Mouse (Mus musculus) gastrocnemius, postnatal 4 days (tissue): ENCODE measurements around the gene Zfp618. TPM values are rescaled to one million over a fixed set of nuclear protein-coding genes. Genes with fewer than 3 reads are reported as not detected.
A peak's percentile ranks its signal among the peaks of the same experiment; 100 is the strongest.

ENCODE experiments used
- DNase-seq, 2 experiments: peaks; one replicate each; pipeline ENCODE4 v3.0.0; 2021 to 2022; ENCODE audit warnings: low spot score in 2 of 2, mixed read lengths in 2 of 2
- total RNA-seq, 2 experiments: library from RNA; stranded (reverse); gene quantifications; 2 replicates each; pipeline ENCODE4 v1.2.3; 2021

Gene Zfp618
- total RNA-seq, 2 experiments from 2014 or later, result 6.1 to 6.2 TPM

DNA sequence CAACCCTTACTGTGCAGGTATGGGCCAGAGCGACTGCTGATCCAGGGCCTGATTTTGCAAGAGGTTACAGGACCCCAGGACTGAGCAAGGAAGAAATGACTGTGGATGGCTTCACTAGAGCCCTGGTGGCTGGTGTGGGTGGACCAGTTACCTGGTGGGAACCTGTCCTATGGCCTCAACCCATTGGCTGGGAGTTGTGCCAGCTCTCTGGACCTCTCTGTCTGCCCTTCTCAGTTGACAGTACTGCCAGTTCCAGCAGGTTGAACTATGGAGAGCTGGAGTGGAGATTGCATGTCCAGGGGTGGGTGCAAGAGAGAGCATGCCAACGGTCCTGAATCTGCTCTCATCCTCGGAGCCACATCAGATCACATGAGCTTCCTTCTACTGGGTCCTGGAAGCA, 60.9 kb downstream of the Zfp618 start:
- DNase-seq, result peak in 1 of 2 experiments; percentile 10

DNA sequence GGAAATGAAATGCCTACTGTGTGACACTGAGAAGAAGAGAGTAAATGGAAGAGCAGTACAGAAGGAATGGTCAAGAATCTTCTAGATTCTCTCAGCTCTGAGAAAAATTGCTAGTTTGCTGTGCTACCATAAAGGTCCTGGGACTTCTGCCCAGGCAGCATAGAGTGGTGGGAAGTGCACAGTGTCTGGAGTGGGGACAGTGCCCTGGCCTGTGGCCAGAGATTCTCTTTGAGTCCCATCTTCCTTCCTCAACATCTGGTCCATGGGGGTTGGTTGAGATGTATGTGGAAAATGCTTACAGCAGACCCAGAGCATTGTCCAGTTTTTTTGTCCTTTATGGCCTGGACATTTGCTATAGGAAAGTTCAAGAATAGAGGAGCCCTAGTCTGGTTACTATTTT, 62.1 kb downstream of the Zfp618 start:
- DNase-seq, result peak in 1 of 2 experiments; percentile 12

DNA sequence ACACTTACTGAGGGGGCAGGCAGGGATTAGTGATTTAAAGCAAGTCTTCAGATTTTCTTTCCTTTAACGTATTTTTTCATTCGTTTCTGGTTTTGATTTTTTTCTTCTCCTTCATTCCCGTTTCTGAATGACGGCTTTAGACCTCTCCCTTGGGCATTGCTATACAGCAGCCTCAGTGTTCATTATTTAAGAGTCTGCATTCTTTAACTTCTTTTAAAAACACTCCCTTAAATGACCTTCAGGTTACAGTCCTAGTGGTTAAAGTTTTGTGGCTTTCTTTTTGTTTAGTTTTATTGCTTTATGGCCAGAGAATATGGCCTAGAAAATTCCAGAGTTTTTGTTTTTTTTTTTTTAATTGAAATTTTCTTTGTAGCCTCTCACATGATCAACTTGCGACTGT, 64.8 kb downstream of the Zfp618 start:
- DNase-seq, result no peak

GRCm38 (mm10) chr4:63031240-63031639, 65.9 kb downstream of the Zfp618 start:
- DNase-seq, result no peak

DNA sequence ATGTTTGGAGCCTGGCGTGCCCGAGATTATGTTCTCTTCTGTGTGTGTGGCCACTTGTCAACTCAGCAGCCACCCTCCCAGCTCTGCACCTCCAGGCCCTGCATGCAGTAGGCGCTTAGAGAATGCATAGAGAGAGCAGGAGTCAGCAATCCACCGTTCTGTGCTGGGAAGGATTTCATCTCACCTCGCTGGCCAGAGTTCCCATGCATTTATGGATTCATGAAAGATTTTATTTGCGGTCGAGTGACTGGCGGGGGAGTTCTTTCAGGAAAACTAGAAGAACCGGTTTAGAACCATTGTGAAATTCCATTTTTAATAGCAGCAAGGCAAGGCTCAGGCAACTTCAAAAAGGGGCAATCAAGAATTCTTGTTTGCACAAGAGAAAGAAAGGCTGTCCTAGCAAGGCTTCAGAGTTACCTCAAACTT, 67.2 kb downstream of the Zfp618 start:
- peak in 1 of 2 experiments; percentile 5 for DNase-seq

- peak in 1 of 2 experiments; percentile 6 for DNase-seq
Measured at GRCm38 (mm10) chr4:63033724-63034123, 68.4 kb downstream of the Zfp618 start.

DNA sequence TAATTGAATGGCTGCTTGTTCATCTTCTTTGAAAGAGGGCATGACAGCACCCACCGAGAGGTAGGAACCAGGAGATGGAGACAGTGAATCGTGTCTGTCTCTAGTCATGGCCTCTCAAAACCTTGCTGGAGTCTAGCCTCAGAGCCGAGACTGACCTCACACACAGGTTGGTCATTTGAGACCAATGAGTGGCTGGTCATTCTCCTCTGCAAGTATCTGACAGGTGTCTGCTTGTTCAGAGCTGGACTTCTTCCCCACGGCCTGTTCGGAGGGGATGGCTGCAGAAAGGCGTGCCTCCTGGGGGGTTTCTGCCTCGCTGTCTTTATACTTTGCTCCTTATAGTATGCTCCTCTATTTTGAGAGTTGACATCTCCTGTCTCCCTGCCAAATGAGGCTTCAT, 70.6 kb downstream of the Zfp618 start:
- peak in 1 of 2 experiments; percentile 4 for DNase-seq

GRCm38 (mm10) chr4:63036790-63037189, 71.4 kb downstream of the Zfp618 start:
- DNase-seq, result no peak

DNA sequence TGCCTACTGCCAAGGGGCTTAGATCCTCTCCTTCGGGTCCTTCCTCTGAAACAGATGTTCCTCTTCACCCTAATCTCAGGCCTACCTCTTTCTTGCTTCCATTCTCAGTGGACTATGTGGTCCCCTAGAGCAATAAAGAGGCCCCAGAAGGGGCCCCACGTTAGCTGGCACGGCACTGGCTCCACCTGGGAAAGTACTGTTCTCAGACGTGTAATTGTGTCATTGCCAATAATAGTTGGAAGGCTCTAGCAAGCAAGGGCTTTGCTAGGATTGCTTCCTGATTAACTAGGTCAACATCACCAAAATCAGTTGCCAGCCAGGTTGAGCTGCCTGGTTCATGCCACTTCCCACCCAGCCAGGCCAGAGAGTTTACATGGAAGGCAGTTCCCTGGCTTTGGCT, 72.2 kb downstream of the Zfp618 start:
- DNase-seq, result peak in 1 of 2 experiments; percentile 8

DNA sequence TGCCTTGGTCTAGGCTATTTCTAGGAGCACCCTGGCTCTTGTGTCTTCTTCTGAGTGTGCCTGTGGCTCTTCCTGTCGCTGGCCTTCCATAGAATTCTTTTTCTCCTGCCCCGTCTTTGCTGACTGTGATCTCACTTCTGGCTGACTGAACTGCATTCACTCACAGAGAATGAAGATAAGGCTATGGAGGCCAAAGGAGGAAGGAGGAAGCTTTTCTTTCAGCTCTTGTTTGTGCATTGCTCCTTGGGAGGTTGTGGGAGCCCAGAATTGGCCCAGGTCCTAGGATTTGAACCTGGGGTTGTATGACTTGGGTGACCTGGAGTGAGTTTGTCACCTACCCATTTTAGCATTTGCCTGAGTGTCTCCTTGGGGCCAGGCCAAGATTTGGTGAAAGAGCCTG, 72.9 kb downstream of the Zfp618 start:
- no peak for DNase-seq

DNA sequence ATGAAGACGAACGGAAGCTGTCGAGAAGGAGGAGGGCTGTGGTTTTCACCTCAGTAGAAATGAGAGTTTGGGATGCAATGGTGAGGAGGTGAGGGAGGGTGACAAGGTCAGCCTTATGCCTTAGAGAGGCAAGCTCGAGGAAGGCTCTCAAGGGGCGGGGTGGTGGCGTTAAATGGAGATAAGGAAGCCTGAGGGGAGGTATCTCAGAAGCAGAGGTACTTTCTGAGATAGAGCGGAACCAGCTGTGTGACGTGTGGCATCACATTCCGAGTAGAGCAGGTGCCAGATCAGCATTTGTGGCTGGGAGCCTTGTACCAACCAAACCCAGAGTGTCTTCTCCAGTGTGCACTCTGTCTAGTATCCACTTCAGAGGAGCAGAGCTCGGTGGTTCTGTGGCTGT, 73.6 kb downstream of the Zfp618 start:
- DNase-seq, result peak in 1 of 2 experiments; percentile 8

GRCm38 (mm10) chr4:63048606-63049005, 83.2 kb downstream of the Zfp618 start:
- DNase-seq, result no peak

GRCm38 (mm10) chr4:63049596-63050318, 84.4 kb downstream of the Zfp618 start:
- DNase-seq, result no peak

DNA sequence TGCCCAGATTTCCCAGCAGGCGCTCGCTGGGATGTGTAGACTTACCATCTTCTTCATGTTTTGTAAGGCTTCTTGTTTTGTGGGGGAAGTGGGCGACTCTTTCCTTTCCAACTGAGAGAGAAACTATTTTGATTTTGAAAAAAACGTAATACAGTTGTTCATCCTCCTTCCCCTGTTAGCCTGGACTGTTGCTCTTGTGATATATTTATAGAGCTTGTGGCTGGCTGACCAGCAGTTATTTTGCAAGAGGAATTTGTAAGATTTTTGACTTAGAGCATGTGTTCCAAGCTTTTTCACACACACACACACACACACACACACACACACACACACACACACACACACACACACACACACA, 84.9 kb downstream of the Zfp618 start:
- no peak for DNase-seq

DNA sequence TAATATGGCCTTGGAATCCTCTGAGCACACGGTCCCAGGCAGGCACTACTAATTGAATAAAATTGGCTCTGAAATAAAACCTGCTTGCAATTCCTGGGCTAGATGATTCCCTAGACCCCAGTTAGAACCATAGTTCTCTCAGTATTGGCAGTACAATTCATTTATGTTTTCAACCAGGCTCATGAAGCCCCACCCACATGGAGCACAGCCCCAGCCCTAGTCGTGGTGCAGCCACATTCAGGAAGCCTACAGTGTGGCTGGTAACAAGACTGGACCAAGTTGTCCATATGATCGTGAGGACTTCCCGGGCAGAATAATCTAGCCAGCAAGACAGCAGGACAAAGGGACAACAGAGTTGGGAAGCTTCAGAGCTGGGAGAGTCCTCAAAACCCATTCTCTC, 85.6 kb downstream of the Zfp618 start:
- no peak for DNase-seq

DNA sequence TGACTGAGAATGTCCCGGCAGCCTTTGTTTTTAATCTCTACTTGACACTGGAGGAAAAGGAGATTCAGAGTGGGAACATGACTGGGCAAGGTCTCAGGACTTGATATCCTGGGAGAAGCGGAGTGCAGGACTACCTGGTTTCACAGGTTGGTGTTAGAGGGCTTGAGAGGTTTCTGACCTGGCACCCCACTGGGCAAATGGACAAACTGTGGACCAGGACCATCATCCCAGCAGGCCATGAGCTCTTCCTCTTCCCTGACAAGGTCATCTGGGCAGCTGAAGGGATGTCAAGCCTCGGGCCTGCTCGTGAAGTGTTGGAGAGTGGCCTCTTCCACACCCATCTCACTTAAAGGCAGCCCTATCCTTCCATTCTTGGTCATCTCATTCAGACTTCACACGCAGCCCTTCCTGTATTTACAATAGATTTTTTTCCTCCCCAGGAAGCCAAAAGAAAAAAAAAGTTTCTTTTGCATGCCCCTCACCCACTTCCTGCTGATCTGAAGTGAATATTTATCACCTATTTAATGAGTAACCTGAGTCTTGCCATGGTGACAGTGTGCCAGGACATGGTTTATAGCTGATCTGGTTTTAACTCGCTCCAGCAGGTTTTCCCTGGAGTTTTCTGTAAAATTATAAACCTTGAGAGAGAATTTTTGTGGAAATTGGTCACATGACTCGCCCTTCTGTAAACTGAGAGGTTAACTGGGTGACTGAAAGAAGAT, 86.7 kb downstream of the Zfp618 start:
- no peak for DNase-seq

GRCm38 (mm10) chr4:63052662-63053033, 87.3 kb downstream of the Zfp618 start:
- DNase-seq, result no peak

GRCm38 (mm10) chr4:63055216-63055745, 89.9 kb downstream of the Zfp618 start:
- DNase-seq, result peak in 1 of 2 experiments; percentile 9

DNA sequence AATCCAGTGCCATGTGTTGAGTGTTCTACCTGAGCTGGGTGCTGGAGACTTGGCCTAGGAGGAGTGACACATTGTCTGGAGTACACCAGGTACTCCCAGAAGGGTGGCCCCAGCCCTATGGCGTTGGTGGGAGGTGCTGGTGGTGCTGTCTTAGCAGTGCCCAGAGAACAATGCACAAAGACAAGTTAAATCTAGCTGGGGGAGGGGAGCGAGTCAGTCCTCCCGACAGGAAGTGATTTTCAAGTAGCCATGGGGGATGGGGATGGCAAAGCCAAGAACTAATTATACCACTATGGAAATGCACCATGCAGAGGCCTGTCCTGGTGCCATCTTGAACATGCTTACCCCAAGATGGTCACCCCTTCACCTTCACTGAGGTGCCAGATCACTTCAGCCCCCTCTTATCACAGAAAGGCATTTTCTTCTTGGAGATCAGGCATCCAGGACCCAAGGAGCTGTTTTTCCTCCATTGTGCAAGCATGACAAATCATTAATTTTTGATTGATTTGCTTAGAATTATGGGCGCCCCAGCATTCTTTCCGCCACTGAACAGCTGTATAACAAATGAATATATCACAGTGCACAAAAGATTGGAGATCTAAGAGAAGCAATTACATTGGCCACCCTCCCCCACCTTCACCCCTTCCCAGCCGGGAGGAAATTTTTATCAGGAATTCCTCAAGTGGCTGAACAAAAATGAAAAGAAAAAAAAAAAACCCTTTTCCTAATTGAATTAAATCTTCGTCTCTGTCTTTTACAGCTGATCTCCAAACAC, 91.5 kb downstream of the Zfp618 start:
- DNase-seq, result no peak

DNA sequence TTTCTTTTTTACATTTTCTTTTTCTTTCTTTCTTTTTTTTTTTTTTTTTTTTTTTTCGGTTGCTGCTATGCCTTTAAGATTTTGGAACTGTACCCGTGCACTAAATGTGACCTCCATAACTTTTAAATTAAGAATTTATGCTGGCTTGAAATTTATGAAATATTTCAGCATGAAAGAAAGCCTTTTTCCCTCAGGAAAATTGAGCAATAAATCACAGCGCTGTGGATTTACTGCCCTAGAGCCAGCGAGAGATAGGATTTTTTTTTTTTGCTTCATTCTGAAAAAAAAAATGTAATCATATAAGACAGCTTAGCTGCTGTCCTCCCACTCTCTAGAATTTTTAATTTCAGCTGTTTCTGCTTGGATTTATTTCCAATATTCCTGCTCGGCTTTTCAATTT, 92.2 kb downstream of the Zfp618 start:
- DNase-seq, result no peak

DNA sequence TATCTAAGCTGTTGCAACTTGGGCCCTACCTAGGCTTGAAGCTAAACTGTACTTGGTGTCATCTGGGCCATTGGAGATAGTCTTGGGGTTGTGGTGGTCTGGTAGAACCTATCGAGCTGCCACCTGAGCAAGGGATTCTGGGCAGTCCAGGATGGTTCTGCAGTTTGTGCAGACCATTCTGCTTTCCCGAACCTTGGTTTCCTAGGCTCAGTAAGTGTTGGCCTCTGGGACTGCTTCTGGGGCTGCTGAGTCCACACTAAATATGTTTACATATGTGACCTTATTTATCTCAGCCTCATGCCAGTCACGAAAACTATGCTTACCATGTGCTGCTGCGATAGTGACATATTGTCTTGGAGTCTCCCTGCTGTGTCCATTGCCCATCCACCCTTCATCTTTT, 93.3 kb downstream of the Zfp618 start:
- DNase-seq, result no peak

DNA sequence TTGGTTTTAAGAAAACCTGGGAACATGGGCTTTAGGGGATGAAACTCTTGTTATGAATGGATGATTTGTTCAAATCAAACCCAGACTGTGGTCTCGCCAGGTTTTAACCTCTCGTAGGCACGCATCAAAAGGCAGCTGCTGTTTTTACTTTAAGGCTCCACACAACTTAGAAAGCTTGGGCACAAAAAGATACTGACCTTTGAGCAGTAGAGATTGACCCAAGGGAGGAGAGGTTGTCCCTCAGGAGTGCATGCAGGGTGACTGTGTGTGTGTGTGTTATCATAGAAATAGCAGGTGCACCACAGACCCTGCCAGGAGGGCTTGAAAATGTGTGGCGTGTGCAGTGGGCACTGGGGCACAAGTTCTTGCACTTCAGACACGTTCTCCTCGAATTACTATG, 95.0 kb downstream of the Zfp618 start:
- DNase-seq, result no peak
